Mouse (Mus musculus): ENCODE data around the gene Nostrin. TPM values are rescaled to one million over a fixed set of nuclear protein-coding genes. Genes with fewer than 3 reads are reported as not detected.

The Nostrin gene
- total RNA-seq, 2 experiments from 2014 or later: 4.2 to 4.8 TPM

DNA sequence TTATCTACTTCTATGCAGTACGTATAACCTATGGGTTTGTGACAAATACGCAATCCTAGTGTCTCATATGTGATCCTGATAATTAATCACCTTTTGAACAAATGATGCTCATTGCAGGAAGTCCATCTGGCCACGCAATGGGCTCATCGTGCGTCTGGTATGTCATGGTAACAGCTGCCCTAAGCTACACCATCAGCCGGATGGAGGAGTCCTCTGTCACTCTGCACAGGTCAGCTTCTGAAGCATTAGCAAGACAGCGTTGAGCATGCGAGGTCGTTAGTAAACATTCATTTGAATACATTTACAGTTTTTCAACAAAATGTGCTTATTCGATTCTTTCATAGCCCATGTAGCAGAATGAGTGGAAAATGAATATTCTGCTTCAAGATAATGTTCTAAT, 87.2 kb downstream of the Nostrin start:
- DNase-seq (ENCODE audit: low spot score in 2 of 2): no peak
- Histone ChIP-seq H3K4me3 (no peak overlapping the region), H3K27ac (no peak overlapping the region)
- no peak for TF ChIP-seq CTCF (conservative IDR thresholded peaks at IDR 0.05)

DNA sequence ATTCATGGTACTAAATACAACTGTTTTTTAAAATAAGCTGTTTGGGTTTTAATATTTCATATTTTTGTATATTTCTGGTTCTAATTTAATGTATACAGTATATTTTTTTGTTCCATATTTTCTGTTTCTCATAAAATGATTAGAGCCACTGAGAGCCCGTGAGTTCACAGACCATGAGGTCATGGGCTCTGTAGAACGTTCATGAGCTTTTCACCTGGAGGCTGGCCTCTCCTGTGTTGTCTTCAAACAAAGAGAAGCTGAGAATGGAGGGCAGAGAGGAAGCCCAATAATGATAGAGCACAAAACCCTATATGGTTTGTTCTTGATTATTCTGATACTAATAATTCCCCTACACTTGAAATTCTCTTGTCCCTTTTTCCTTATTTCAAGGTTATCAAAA, 89.1 kb downstream of the Nostrin start:
- no peak for TF ChIP-seq CTCF (conservative IDR thresholded peaks at IDR 0.05)
- no peak for DNase-seq (ENCODE audit: low spot score in 2 of 2)
- Histone ChIP-seq H3K27ac (no peak overlapping the region), H3K4me3 (no peak overlapping the region)

DNA sequence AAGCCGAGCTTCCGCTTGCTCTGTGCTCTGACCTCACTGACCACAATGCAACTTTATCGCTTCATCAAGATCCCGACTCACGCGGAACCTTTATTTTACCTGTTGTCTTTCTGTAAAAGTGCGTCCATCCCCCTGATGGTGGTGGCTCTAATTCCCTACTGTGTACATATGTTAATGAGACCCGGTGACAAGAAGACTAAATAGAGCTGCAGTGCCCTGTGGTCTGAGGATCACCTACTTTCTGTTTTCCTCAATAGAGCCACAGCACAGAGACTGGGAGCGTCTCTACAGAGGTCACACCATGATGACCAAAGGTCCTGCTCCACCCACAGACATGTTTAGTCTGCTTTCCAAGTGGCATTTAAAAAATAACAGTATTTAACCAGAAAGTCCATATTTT, 91.3 kb downstream of the Nostrin start:
- no peak overlapping the region for H3K27ac ChIP-seq
- TF ChIP-seq CTCF (conservative IDR thresholded peaks at IDR 0.05): no peak
- DNase-seq (ENCODE audit: low spot score in 2 of 2): no peak
- no peak overlapping the region for H3K4me3 ChIP-seq

DNA sequence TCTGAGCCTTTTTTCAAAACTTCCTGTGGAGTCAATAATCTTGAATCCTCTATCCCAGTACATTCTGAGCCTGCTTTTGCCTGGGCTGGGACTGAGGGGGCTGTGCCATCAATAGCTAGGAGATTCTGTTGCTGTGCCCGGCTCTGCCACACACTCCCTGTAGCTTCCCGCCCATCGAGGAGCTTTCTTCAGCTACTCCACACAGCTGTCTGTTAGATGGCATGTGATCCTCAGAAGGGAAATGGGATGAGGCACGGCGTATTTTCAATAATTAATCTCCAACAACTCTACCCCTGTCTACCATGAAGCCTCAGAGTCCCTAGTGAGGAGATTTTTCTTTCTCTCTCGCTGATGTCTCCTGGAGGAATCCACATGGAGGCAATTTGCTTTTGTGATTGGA, 93.0 kb downstream of the Nostrin start:
- Histone ChIP-seq H3K27ac (no peak overlapping the region), H3K4me3 (no peak overlapping the region)
- DNase-seq (ENCODE audit: low spot score in 2 of 2): no peak
- no peak for TF ChIP-seq CTCF (conservative IDR thresholded peaks at IDR 0.05)

DNA sequence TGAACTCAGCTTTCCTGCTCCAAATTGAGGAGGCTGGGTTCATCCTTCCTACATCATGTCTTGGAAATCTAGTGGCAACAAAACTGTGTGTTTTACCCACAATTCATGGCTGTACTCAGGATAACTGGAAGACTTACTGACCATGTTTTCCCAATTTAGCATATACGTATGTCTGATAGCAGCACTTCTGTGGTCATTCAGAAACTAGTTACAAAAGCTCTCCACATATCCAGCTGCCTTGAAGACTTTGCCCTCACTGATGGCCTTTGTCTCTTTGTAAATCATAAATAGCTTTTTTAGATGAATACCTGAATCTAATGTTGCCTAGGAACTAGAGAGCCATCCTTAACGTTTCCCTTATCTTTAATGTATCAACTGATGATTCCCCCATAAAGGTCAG, 94.5 kb downstream of the Nostrin start:
- Histone ChIP-seq H3K27ac (no peak overlapping the region), H3K4me3 (no peak overlapping the region)
- DNase-seq (ENCODE audit: low spot score in 2 of 2): no peak
- no peak for TF ChIP-seq CTCF (conservative IDR thresholded peaks at IDR 0.05)

DNA sequence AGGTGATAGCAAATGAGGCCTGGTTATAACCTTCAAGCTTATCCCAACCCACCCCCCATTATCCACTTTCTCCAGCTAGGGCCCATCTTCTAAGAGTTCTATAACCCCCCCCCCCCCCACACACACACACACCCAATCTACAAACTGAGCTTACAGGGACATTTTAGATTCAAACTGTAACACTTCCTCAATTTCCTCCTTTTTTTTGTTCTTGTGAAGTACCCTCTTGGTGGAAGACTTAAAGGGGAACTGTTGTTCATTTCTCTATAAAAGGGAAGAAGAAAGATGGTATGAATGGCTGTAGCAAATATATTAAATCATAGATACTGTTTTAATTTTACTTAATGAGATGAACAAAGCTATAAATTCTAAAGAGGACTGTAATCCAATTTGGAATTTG, 96.5 kb downstream of the Nostrin start:
- DNase-seq (ENCODE audit: low spot score in 2 of 2): no peak
- no peak overlapping the region for H3K4me3 ChIP-seq
- no peak for TF ChIP-seq CTCF (conservative IDR thresholded peaks at IDR 0.05)
- no peak overlapping the region for H3K27ac ChIP-seq

DNA sequence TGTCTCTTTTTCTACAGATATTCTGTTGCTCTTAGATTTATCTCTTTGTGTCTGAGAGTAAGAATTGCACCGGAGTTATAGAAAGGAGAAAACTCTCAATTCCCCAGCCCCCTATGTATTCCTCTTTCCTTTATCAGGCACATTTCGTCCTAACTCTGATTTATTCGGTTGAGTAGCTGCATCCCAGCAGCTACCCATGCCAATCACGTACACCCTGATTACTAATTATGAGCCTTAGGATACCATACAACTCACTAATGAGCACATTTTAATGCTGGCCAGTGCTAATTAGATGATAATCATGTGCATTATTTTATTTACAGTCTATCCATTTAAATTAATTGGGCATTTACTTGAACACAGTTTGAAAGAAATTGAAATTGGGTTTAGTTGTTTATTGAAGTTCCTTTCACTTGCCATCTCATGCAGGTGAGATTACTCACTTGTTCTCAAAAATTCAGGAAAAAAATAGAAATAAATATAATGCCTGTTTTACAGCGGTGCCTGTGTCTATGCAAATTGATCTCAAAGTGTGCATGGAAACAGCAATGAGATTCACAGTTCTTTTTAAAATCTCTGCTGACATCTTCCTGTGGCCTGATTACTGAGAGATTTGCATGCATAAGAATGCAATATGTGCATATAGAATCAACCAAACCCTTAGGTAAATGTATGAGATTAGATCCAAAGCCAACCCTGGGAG, 99.5 kb downstream of the Nostrin start:
- Histone ChIP-seq H3K4me3 (no peak overlapping the region), H3K27ac (no peak overlapping the region)
- TF ChIP-seq CTCF (conservative IDR thresholded peaks at IDR 0.05): no peak
- DNase-seq (ENCODE audit: low spot score in 2 of 2): no peak

Other genes starting within 250 kb of the Nostrin start
- 1 to 10 TPM in 1 of 2 experiments, under 1 TPM in 1; 0.71 to 1.2 TPM for gene Spc25, start 70.4 kb downstream of the Nostrin start, total RNA-seq (2021)
- gene G6pc2, start 75.3 kb downstream of the Nostrin start, total RNA-seq (2021): not detected
- not detected for gene Abcb11, start 206.8 kb downstream of the Nostrin start, total RNA-seq (2021)
- not detected for gene Dhrs9, start 244.6 kb downstream of the Nostrin start, total RNA-seq (2021)